Comparison of ENCODE assay signal across 8 mouse cellular contexts in genomic region chr3:79664787-79665408, GRCm38 (mm10). TPM values are rescaled to one million over a fixed set of nuclear protein-coding genes. Genes with fewer than 3 reads are reported as not detected.
DNase-seq lines count a peak whose midpoint lies in the region; ATAC-seq lines count a peak whose summit lies in the region.

No protein-coding gene starts in this region.

- no peak overlapping the region for H3K4me3 ChIP-seq in forebrain, embryonic 11.5 days (ENCODE audit: low read depth, low read length)
- no peak overlapping the region for H3K4me3 ChIP-seq in intestine, embryonic 14.5 days (ENCODE audit: low read depth, low read length)
- H3K4me3 ChIP-seq in limb, embryonic 11.5 days (ENCODE audit: low read depth, low read length): no peak overlapping the region
- H3K4me3 ChIP-seq in neural tube, embryonic 11.5 days (ENCODE audit: low read depth, low read length): no peak overlapping the region

- no peaks in the 10 kb centered on the region for H3K27me3 ChIP-seq in forebrain, embryonic 11.5 days (ENCODE audit: control insufficient read depth, insufficient read depth, low read length)
- no peaks in the 10 kb centered on the region for H3K27me3 ChIP-seq in intestine, embryonic 14.5 days (replicated peaks; ENCODE audit: control insufficient read depth, insufficient read depth, low read length)
- no peaks in the 10 kb centered on the region for H3K27me3 ChIP-seq in limb, embryonic 11.5 days (ENCODE audit: control insufficient read depth, insufficient read depth, low read length)
- no peaks in the 10 kb centered on the region for H3K27me3 ChIP-seq in neural tube, embryonic 11.5 days (ENCODE audit: control insufficient read depth, insufficient read depth, low read length)

- no peaks in the 10 kb centered on the region for H3K4me1 ChIP-seq in forebrain, embryonic 11.5 days (replicated peaks; ENCODE audit: control insufficient read depth, insufficient read depth, low read length)
- H3K4me1 ChIP-seq in intestine, embryonic 14.5 days (replicated peaks; ENCODE audit: control insufficient read depth, insufficient read depth, low read length): no peaks in the 10 kb centered on the region
- H3K4me1 ChIP-seq in limb, embryonic 11.5 days (ENCODE audit: control insufficient read depth, insufficient read depth, low read length): no peaks in the 10 kb centered on the region
- H3K4me1 ChIP-seq in neural tube, embryonic 11.5 days (ENCODE audit: control insufficient read depth, insufficient read depth, low read length): no peaks in the 10 kb centered on the region

- 44% methylated on average over 9 of the region's 9 CpGs for WGBS in forebrain, embryonic 11.5 days
- 41% methylated on average over 9 of the region's 9 CpGs for WGBS in intestine, embryonic 14.5 days
- WGBS in limb, embryonic 11.5 days: 42% methylated on average over 9 of the region's 9 CpGs
- 43% methylated on average over 9 of the region's 9 CpGs for WGBS in neural tube, embryonic 11.5 days

- ATAC-seq in forebrain, embryonic 11.5 days (replicated peaks; ENCODE audit: low FRiP score): peak; percentile 71
- 0 out of 2 replicates have a peak, but pooled peaks have one; percentile 23 for ATAC-seq in intestine, embryonic 14.5 days (replicated peaks; ENCODE audit: low FRiP score, low TSS enrichment, low read depth)
- 0 out of 2 replicates have a peak, but pooled peaks have one; percentile 51 for ATAC-seq in limb, embryonic 11.5 days (ENCODE audit: insufficient number of reproducible peaks, low FRiP score, low TSS enrichment, low read depth)
- ATAC-seq in neural tube, embryonic 11.5 days (ENCODE audit: insufficient read depth, low FRiP score, low TSS enrichment): peak; percentile 45

- H3K9ac ChIP-seq in forebrain, embryonic 11.5 days (ENCODE audit: low read length): no peak overlapping the region
- H3K9ac ChIP-seq in intestine, embryonic 14.5 days (ENCODE audit: low read length): no peak overlapping the region
- H3K9ac ChIP-seq in limb, embryonic 11.5 days (ENCODE audit: low read length): no peak overlapping the region
- H3K9ac ChIP-seq in neural tube, embryonic 11.5 days (ENCODE audit: low read length): no peak overlapping the region

- no peaks in the 10 kb centered on the region for H3K36me3 ChIP-seq in forebrain, embryonic 11.5 days (ENCODE audit: control insufficient read depth, insufficient read depth, low read length)
- H3K36me3 ChIP-seq in intestine, embryonic 14.5 days (ENCODE audit: control insufficient read depth, insufficient read depth, low read length): no peaks in the 10 kb centered on the region
- no peaks in the 10 kb centered on the region for H3K36me3 ChIP-seq in limb, embryonic 11.5 days (ENCODE audit: control insufficient read depth, insufficient read depth, low read length)
- no peaks in the 10 kb centered on the region for H3K36me3 ChIP-seq in neural tube, embryonic 11.5 days (ENCODE audit: control insufficient read depth, insufficient read depth, low read length)

- no peak overlapping the region for H3K27ac ChIP-seq in forebrain, embryonic 11.5 days (ENCODE audit: low read depth, low read length)
- H3K27ac ChIP-seq in intestine, embryonic 14.5 days (ENCODE audit: low read depth): no peak overlapping the region
- H3K27ac ChIP-seq in limb, embryonic 11.5 days (replicated peaks; ENCODE audit: low read depth, low read length): no peak overlapping the region
- H3K27ac ChIP-seq in neural tube, embryonic 11.5 days (ENCODE audit: low read depth, low read length): no peak overlapping the region

- DNase-seq in thymus, postnatal 0 days (ENCODE audit: low spot score): peak; percentile 68
- no peak for DNase-seq in thymus, postnatal 36 days
- DNase-seq in c-Kit-negative CD71-positive TER-119-positive erythroid progenitor cells, embryonic 14.5 days (ENCODE audit: low read depth, low spot score): peak; percentile 42
- DNase-seq in forebrain, embryonic 11.5 days (ENCODE audit: low spot score): peak; percentile 62
- DNase-seq in intestine, embryonic 14.5 days (ENCODE audit: low spot score): peak; percentile 69
- peak; percentile 74 for DNase-seq in limb, embryonic 11.5 days (ENCODE audit: low spot score)
- DNase-seq in neural tube, embryonic 11.5 days (ENCODE audit: low spot score): peak; percentile 39
- DNase-seq in thymus, postnatal 4 days: peak; percentile 46

- H3K9me3 ChIP-seq in forebrain, embryonic 11.5 days (ENCODE audit: control insufficient read depth, low read length): no peaks in the 10 kb centered on the region
- no peaks in the 10 kb centered on the region for H3K9me3 ChIP-seq in intestine, embryonic 14.5 days (ENCODE audit: control insufficient read depth, low read length)
- no peaks in the 10 kb centered on the region for H3K9me3 ChIP-seq in limb, embryonic 11.5 days (ENCODE audit: control insufficient read depth, low read length)
- no peaks in the 10 kb centered on the region for H3K9me3 ChIP-seq in neural tube, embryonic 11.5 days (ENCODE audit: control insufficient read depth, low read length)

- H3K4me2 ChIP-seq in forebrain, embryonic 11.5 days (ENCODE audit: low read depth, low read length, severe bottlenecking): no peak overlapping the region
- H3K4me2 ChIP-seq in intestine, embryonic 14.5 days (ENCODE audit: low read length): no peak overlapping the region
- H3K4me2 ChIP-seq in limb, embryonic 11.5 days (ENCODE audit: low read depth, severe bottlenecking): no peak overlapping the region
- H3K4me2 ChIP-seq in neural tube, embryonic 11.5 days (ENCODE audit: low read depth): no peak overlapping the region

RNA-seq across cellular contexts. Expression of gene Etfdh, which starts 35.6 kb away (rescaled TPM):
- polyA plus RNA-seq in thymus, postnatal 0 days (2015; fragmentation: Nextera tagmentation; extraction: Ambion mirVana): 61.9 and 63.0 TPM in 2 replicates
- 43.9 and 47.3 TPM in 2 replicates for polyA plus RNA-seq in forebrain, embryonic 11.5 days (2014; fragmentation: Nextera tagmentation; extraction: Ambion mirVana)
- polyA plus RNA-seq in intestine, embryonic 14.5 days (2014; fragmentation: Nextera tagmentation; extraction: Ambion mirVana): 60.8 and 64.8 TPM in 2 replicates
- 46.6 and 47.1 TPM in 2 replicates for polyA plus RNA-seq in limb, embryonic 11.5 days (2014; fragmentation: Nextera tagmentation; extraction: Ambion mirVana)
- 54.4 and 56.1 TPM in 2 replicates for polyA plus RNA-seq in neural tube, embryonic 11.5 days (2014; fragmentation: Nextera tagmentation; extraction: Ambion mirVana)

RNA-seq across cellular contexts. Expression of gene 4930579G24Rik, which starts 36.0 kb away (rescaled TPM):
- 32.3 and 42.4 TPM in 2 replicates for polyA plus RNA-seq in thymus, postnatal 0 days (2015; fragmentation: Nextera tagmentation; extraction: Ambion mirVana)
- 20.4 and 21.8 TPM in 2 replicates for polyA plus RNA-seq in forebrain, embryonic 11.5 days (2014; fragmentation: Nextera tagmentation; extraction: Ambion mirVana)
- polyA plus RNA-seq in intestine, embryonic 14.5 days (2014; fragmentation: Nextera tagmentation; extraction: Ambion mirVana): 25.6 and 27.3 TPM in 2 replicates
- 36.9 and 38.9 TPM in 2 replicates for polyA plus RNA-seq in limb, embryonic 11.5 days (2014; fragmentation: Nextera tagmentation; extraction: Ambion mirVana)
- polyA plus RNA-seq in neural tube, embryonic 11.5 days (2014; fragmentation: Nextera tagmentation; extraction: Ambion mirVana): 21.5 and 25.3 TPM in 2 replicates

Comparison
In these comparisons a context has a peak if more than half of its experiments do, and no peak if none do; other contexts are left out.
1. DNase-seq: peak in thymus, postnatal 0 days (single experiment), c-Kit-negative CD71-positive TER-119-positive erythroid progenitor cells, embryonic 14.5 days (single experiment), forebrain, embryonic 11.5 days (single experiment), intestine, embryonic 14.5 days (single experiment), limb, embryonic 11.5 days (single experiment), neural tube, embryonic 11.5 days (single experiment) and thymus, postnatal 4 days (single experiment); none in thymus, postnatal 36 days (0 of 2).
2. Peak in every context shown above with its lines, with median percentiles within 50 percentile points of each other: ATAC-seq.